Mouse (Mus musculus): ENCODE results near the gene Olfr738. TPM values are rescaled to one million over a fixed set of nuclear protein-coding genes. Genes with fewer than 3 reads are reported as not detected.

Olfr738 gene
- not detected in 2 replicates for polyA plus RNA-seq (2012; rRNA removed; ENCODE audit: low replicate concordance)

DNA sequence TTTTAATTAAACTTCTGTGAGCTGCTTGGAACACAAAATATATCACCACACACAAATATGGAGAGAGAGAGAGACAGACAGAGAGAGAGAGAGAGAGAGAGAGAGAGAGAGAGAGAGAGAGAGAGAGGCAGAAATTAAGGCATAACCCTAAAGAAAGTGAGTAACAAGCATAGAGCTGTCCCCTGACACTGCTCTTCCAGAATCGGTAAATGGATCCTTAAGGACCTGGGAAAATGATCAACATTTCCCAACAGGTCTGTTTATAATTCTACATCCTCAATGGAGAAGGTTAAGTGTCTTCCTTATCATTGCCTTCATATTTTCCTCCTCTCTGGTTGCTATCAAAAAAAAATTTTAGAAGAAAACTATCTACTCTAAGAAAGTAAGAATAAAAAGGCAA lies at the start of gene Olfr738:
TSS of gene Olfr738 (plus strand) at position 301 of the 400 bp plus-strand sequence.

DNA sequence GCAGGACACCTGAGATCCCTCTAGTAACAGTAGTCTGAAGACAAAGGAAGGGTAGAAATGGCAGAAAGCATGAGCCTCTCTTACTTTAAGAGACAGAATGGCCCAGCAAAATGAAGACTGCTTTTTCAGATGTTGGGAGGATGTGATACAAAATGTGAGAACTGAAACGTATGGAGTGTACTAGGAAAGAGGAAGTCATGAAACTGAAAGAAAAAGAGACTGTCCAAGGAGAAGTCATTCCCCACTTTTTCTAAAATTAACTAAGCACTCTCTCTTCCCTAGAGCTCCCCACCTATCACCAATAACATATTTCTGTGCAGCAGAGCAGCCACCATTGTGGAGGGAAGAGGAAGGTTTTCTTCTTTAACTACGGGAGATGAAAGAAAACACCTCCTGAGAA lies 49.8 kb upstream of the Olfr738 start, which contains the start of gene Tlr11:
TSS of gene Tlr11 (plus strand) at position 322 of the 400 bp plus-strand sequence.

GRCm38 (mm10) chr14:50380863-50381262 lies 26.5 kb upstream of the Olfr738 start, which contains the start of gene Olfr736:
Gene Olfr736 (plus strand): TSS chr14:50381163.

GRCm38 (mm10) chr14:50418326-50418725 lies 11.0 kb downstream of the Olfr738 start, which contains the start of gene Olfr739:
Gene Olfr739 (plus strand): TSS chr14:50418626.

GRCm38 (mm10) chr14:50445245-50445644 lies 37.9 kb downstream of the Olfr738 start, which contains the start of gene Olfr740:
Gene Olfr740 (plus strand): TSS chr14:50445545.

Other genes with a start within 250 kb of the Olfr738 start
- 0.04 TPM in 1 of 2 replicates, not detected in the other for gene Olfr730, start 219.4 kb upstream of the Olfr738 start, polyA plus RNA-seq (2012; rRNA removed; ENCODE audit: low replicate concordance)
- 0.13 TPM in 1 of 2 replicates, not detected in the other for gene Olfr731, start 165.7 kb upstream of the Olfr738 start, polyA plus RNA-seq (2012; rRNA removed; ENCODE audit: low replicate concordance)
- not detected in 2 replicates for gene Olfr732, start 123.4 kb upstream of the Olfr738 start, polyA plus RNA-seq (2012; rRNA removed; ENCODE audit: low replicate concordance)
- 0.14 and 0.40 TPM in 2 replicates for gene Olfr733, start 106.0 kb upstream of the Olfr738 start, polyA plus RNA-seq (2012; rRNA removed; ENCODE audit: low replicate concordance)
- gene Olfr734, start 80.8 kb upstream of the Olfr738 start, polyA plus RNA-seq (2012; rRNA removed; ENCODE audit: low replicate concordance), result not detected in 2 replicates
- gene Olfr735, start 58.7 kb upstream of the Olfr738 start, polyA plus RNA-seq (2012; rRNA removed; ENCODE audit: low replicate concordance), result 0.31 and 0.62 TPM in 2 replicates
- 1.6 and 3.3 TPM in 2 replicates for gene Tlr11, start 49.7 kb upstream of the Olfr738 start, polyA plus RNA-seq (2012; rRNA removed; ENCODE audit: low replicate concordance)
- gene Olfr736, start 26.4 kb upstream of the Olfr738 start, polyA plus RNA-seq (2012; rRNA removed; ENCODE audit: low replicate concordance), result not detected in 2 replicates
- gene Olfr739, start 11.1 kb downstream of the Olfr738 start, polyA plus RNA-seq (2012; rRNA removed; ENCODE audit: low replicate concordance), result not detected in 2 replicates
- gene Olfr740, start 38.0 kb downstream of the Olfr738 start, polyA plus RNA-seq (2012; rRNA removed; ENCODE audit: low replicate concordance), result not detected in 2 replicates
- gene Olfr741, start 65.2 kb downstream of the Olfr738 start, polyA plus RNA-seq (2012; rRNA removed; ENCODE audit: low replicate concordance), result not detected in 2 replicates
- gene Olfr742, start 96.0 kb downstream of the Olfr738 start, polyA plus RNA-seq (2012; rRNA removed; ENCODE audit: low replicate concordance), result not detected in 2 replicates
- not detected in 2 replicates for gene Olfr743, start 114.3 kb downstream of the Olfr738 start, polyA plus RNA-seq (2012; rRNA removed; ENCODE audit: low replicate concordance)
- not detected in 2 replicates for gene Olfr744, start 207.3 kb downstream of the Olfr738 start, polyA plus RNA-seq (2012; rRNA removed; ENCODE audit: low replicate concordance)
- gene Olfr745, start 231.8 kb downstream of the Olfr738 start, polyA plus RNA-seq (2012; rRNA removed; ENCODE audit: low replicate concordance), result not detected in 2 replicates
- gene Olfr746, start 239.5 kb downstream of the Olfr738 start, polyA plus RNA-seq (2012; rRNA removed; ENCODE audit: low replicate concordance), result not detected in 2 replicates